Mouse (Mus musculus) frontal cortex, postnatal 14 days (tissue): Measurements from ENCODE around the gene Degs2.
A peak's percentile ranks its signal among the peaks of the same experiment; 100 is the strongest.

ENCODE experiments used
- DNase-seq, 2 experiments: peaks; one replicate each; pipeline ENCODE4 v3.0.0; 2022; ENCODE audit warnings: low spot score in 2 of 2

The Degs2 gene

GRCm38 (mm10) chr12:108653358-108654335 lies 48.5 kb downstream of the Degs2 start:
- no peak for DNase-seq

- DNase-seq = peak in 1 of 2 experiments; percentile 26
These were observed 51.0 kb downstream of the Degs2 start for GRCm38 (mm10) chr12:108651053-108651660.

- DNase-seq = no peak
These were observed 54.3 kb downstream of the Degs2 start for GRCm38 (mm10) chr12:108647784-108648183.

- DNase-seq = no peak
These were observed 55.9 kb downstream of the Degs2 start for GRCm38 (mm10) chr12:108646234-108646633.

- DNase-seq = no peak
These were observed 60.1 kb downstream of the Degs2 start for GRCm38 (mm10) chr12:108642019-108642418.

- DNase-seq = no peak
These were observed 63.0 kb downstream of the Degs2 start for GRCm38 (mm10) chr12:108639126-108639525.

- DNase-seq = no peak
These were observed 64.7 kb downstream of the Degs2 start for GRCm38 (mm10) chr12:108637440-108637839.

- DNase-seq = no peak
These were observed 66.6 kb downstream of the Degs2 start for GRCm38 (mm10) chr12:108635501-108635900.

- DNase-seq = no peak
These were observed 68.1 kb downstream of the Degs2 start for GRCm38 (mm10) chr12:108634031-108634430.

GRCm38 (mm10) chr12:108632501-108632900 lies 69.6 kb downstream of the Degs2 start:
- DNase-seq = no peak

GRCm38 (mm10) chr12:108630741-108631688 lies 71.1 kb downstream of the Degs2 start:
- DNase-seq = no peak

GRCm38 (mm10) chr12:108629556-108629955 lies 72.6 kb downstream of the Degs2 start:
- DNase-seq = no peak
